In genomic region chr19:47882151-47882881, GRCm38 (mm10) we compare ENCODE assay signal across 9 mouse cellular contexts. TPM values are rescaled to one million over a fixed set of nuclear protein-coding genes. Genes with fewer than 3 reads are reported as not detected.
A peak's percentile ranks its signal among the peaks of the same experiment; 100 is the strongest.
DNase-seq lines count a peak whose midpoint lies in the region; ATAC-seq and TF ChIP-seq lines count a peak whose summit lies in the region.
"Had no signal": no experiment of that assay in that cellular context is flagged by ENCODE, and none has a peak within 500 bp of the region (broad histone marks: within the 10 kb centered on the region; RNA-seq: fewer than 3 reads in every experiment).

No protein-coding gene starts in this region.

- H3K9ac ChIP-seq in embryonic facial prominence, embryonic 12.5 days: no peak overlapping the region
- H3K9ac ChIP-seq in kidney, postnatal 0 days (ENCODE audit: low read depth, low read length): no peak overlapping the region
- H3K9ac ChIP-seq in liver, embryonic 12.5 days: no peak overlapping the region
- no peak overlapping the region for H3K9ac ChIP-seq in neural tube, embryonic 11.5 days (ENCODE audit: low read length)
- H3K9ac ChIP-seq in stomach, embryonic 15.5 days: no peak overlapping the region
- H3K9ac ChIP-seq: embryonic facial prominence, embryonic 13.5 days had no signal

- no peak overlapping the region for H3K27ac ChIP-seq in embryonic facial prominence, embryonic 12.5 days
- H3K27ac ChIP-seq in heart, embryonic 10.5 days: no peak overlapping the region
- H3K27ac ChIP-seq in kidney, postnatal 0 days: no peak overlapping the region
- H3K27ac ChIP-seq in liver, embryonic 12.5 days: no peak overlapping the region
- no peak overlapping the region for H3K27ac ChIP-seq in neural tube, embryonic 11.5 days (ENCODE audit: low read depth, low read length)
- no peak overlapping the region for H3K27ac ChIP-seq in stomach, embryonic 15.5 days
- H3K27ac ChIP-seq: embryonic facial prominence, embryonic 13.5 days had no signal

- ATAC-seq in embryonic facial prominence, embryonic 12.5 days (ENCODE audit: insufficient number of reproducible peaks, insufficient read depth, low FRiP score, low TSS enrichment): 0 out of 2 replicates have a peak, but pooled peaks have one; percentile 30
- ATAC-seq in kidney, postnatal 0 days (replicated peaks; ENCODE audit: low FRiP score, low read depth): 0 out of 2 replicates have a peak, but pooled peaks have one; percentile 33
- peak; percentile 49; the same call in 1 of the 2 replicates for ATAC-seq in liver, embryonic 12.5 days
- peak; percentile 70 for ATAC-seq in neural tube, embryonic 11.5 days (ENCODE audit: insufficient read depth, low FRiP score, low TSS enrichment)
- peak; percentile 59; the same call in 1 of the 2 replicates for ATAC-seq in stomach, embryonic 15.5 days (ENCODE audit: insufficient read depth, low FRiP score, low read depth)

- no peak overlapping the region for H3K4me2 ChIP-seq in embryonic facial prominence, embryonic 12.5 days (replicated peaks)
- H3K4me2 ChIP-seq in kidney, postnatal 0 days (ENCODE audit: low read length): no peak overlapping the region
- H3K4me2 ChIP-seq in liver, embryonic 12.5 days: no peak overlapping the region
- H3K4me2 ChIP-seq in neural tube, embryonic 11.5 days (ENCODE audit: low read depth): no peak overlapping the region
- H3K4me2 ChIP-seq in stomach, embryonic 15.5 days: no peak overlapping the region
- H3K4me2 ChIP-seq: embryonic facial prominence, embryonic 13.5 days had no signal

- no peaks in the 10 kb centered on the region for H3K36me3 ChIP-seq in embryonic facial prominence, embryonic 12.5 days
- H3K36me3 ChIP-seq in heart, embryonic 10.5 days: no peaks in the 10 kb centered on the region
- no peaks in the 10 kb centered on the region for H3K36me3 ChIP-seq in kidney, postnatal 0 days (ENCODE audit: insufficient read depth, low read length)
- no peaks in the 10 kb centered on the region for H3K36me3 ChIP-seq in liver, embryonic 12.5 days
- no peaks in the 10 kb centered on the region for H3K36me3 ChIP-seq in neural tube, embryonic 11.5 days (ENCODE audit: control insufficient read depth, insufficient read depth, low read length)
- no peaks in the 10 kb centered on the region for H3K36me3 ChIP-seq in stomach, embryonic 15.5 days
- H3K36me3 ChIP-seq: embryonic facial prominence, embryonic 13.5 days had no signal

- WGBS in embryonic facial prominence, embryonic 12.5 days: 29% methylated on average over 11 of the region's 11 CpGs
- 22% methylated on average over 11 of the region's 11 CpGs for WGBS in heart, embryonic 10.5 days
- WGBS in kidney, postnatal 0 days: 25% methylated on average over 11 of the region's 11 CpGs
- WGBS in liver, embryonic 12.5 days (ENCODE audit: insufficient replicate concordance): 18% methylated on average over 11 of the region's 11 CpGs
- 31% methylated on average over 11 of the region's 11 CpGs for WGBS in neural tube, embryonic 11.5 days
- WGBS in stomach, embryonic 15.5 days: 24% methylated on average over 11 of the region's 11 CpGs

- no peaks in the 10 kb centered on the region for H3K9me3 ChIP-seq in embryonic facial prominence, embryonic 12.5 days
- H3K9me3 ChIP-seq in heart, embryonic 10.5 days: no peaks in the 10 kb centered on the region
- H3K9me3 ChIP-seq in kidney, postnatal 0 days (replicated peaks; ENCODE audit: low read length): no peaks in the 10 kb centered on the region
- no peaks in the 10 kb centered on the region for H3K9me3 ChIP-seq in liver, embryonic 12.5 days (replicated peaks)
- no peaks in the 10 kb centered on the region for H3K9me3 ChIP-seq in neural tube, embryonic 11.5 days (ENCODE audit: control insufficient read depth, low read length)
- H3K9me3 ChIP-seq in stomach, embryonic 15.5 days: no peaks in the 10 kb centered on the region
- H3K9me3 ChIP-seq: embryonic facial prominence, embryonic 13.5 days had no signal

- no peak overlapping the region for H3K4me3 ChIP-seq in embryonic facial prominence, embryonic 12.5 days
- no peak overlapping the region for H3K4me3 ChIP-seq in heart, embryonic 10.5 days
- no peak overlapping the region for H3K4me3 ChIP-seq in kidney, postnatal 0 days (replicated peaks; ENCODE audit: low read depth, low read length)
- no peak overlapping the region for H3K4me3 ChIP-seq in liver, embryonic 12.5 days
- no peak overlapping the region for H3K4me3 ChIP-seq in neural tube, embryonic 11.5 days (ENCODE audit: low read depth, low read length)
- no peak overlapping the region for H3K4me3 ChIP-seq in stomach, embryonic 15.5 days (replicated peaks)
- H3K4me3 ChIP-seq: embryonic facial prominence, embryonic 13.5 days had no signal

- peak; percentile 100 for TF ChIP-seq CTCF in kidney, postnatal 0 days (IDR thresholded peaks at IDR 0.05; ENCODE audit: low read depth)

- peak; percentile 95 for DNase-seq in B cell, adult 2 months
- peak; percentile 81 to 90 for DNase-seq in adrenal gland, postnatal 36 days
- DNase-seq in heart, embryonic 10.5 days (ENCODE audit: low spot score): peak; percentile 90
- DNase-seq in kidney, postnatal 0 days (ENCODE audit: low spot score): peak; percentile 94
- peak; percentile 91 for DNase-seq in neural tube, embryonic 11.5 days (ENCODE audit: low spot score)

- peaks cover 5% of the 10 kb centered on the region; the same call in 1 of the 2 replicates for H3K4me1 ChIP-seq in embryonic facial prominence, embryonic 12.5 days
- H3K4me1 ChIP-seq in heart, embryonic 10.5 days: peaks cover 36% of the 10 kb centered on the region
- peaks cover 13% of the 10 kb centered on the region; the same call in 1 of the 2 replicates for H3K4me1 ChIP-seq in kidney, postnatal 0 days (replicated peaks; ENCODE audit: insufficient read depth, low read length)
- H3K4me1 ChIP-seq in liver, embryonic 12.5 days: peaks cover 14% of the 10 kb centered on the region; the same call in 1 of the 2 replicates
- H3K4me1 ChIP-seq in neural tube, embryonic 11.5 days (ENCODE audit: control insufficient read depth, insufficient read depth, low read length): no peaks in the 10 kb centered on the region; the same call in 1 of the 2 replicates
- H3K4me1 ChIP-seq in stomach, embryonic 15.5 days: peaks cover 3% of the 10 kb centered on the region; the same call in 1 of the 2 replicates

- H3K27me3 ChIP-seq in embryonic facial prominence, embryonic 12.5 days: no peaks in the 10 kb centered on the region
- peaks cover 7% of the 10 kb centered on the region; the same call in 1 of the 2 replicates for H3K27me3 ChIP-seq in heart, embryonic 10.5 days (ENCODE audit: insufficient read depth, poor library complexity, severe bottlenecking)
- H3K27me3 ChIP-seq in kidney, postnatal 0 days (ENCODE audit: insufficient read depth, low read length): no peaks in the 10 kb centered on the region
- H3K27me3 ChIP-seq in liver, embryonic 12.5 days (replicated peaks): peaks cover 3% of the 10 kb centered on the region; the same call in 1 of the 2 replicates
- no peaks in the 10 kb centered on the region for H3K27me3 ChIP-seq in neural tube, embryonic 11.5 days (ENCODE audit: control insufficient read depth, insufficient read depth, low read length)
- H3K27me3 ChIP-seq in stomach, embryonic 15.5 days (replicated peaks): no peaks in the 10 kb centered on the region
- H3K27me3 ChIP-seq: embryonic facial prominence, embryonic 13.5 days had no signal

RNA-seq across cellular contexts. Expression of gene Gsto2, which starts 17.0 kb away (rescaled TPM):
- total RNA-seq in adrenal gland, postnatal 36 days (2021): 1 to 10 TPM; 1.7 to 2.6 TPM
- polyA plus RNA-seq in embryonic facial prominence, embryonic 12.5 days (2016; fragmentation: Nextera tagmentation; extraction: Ambion mirVana): 1.6 and 2.2 TPM in 2 replicates
- polyA plus RNA-seq in heart, embryonic 10.5 days (2016; fragmentation: Nextera tagmentation; extraction: Ambion mirVana): 0.59 and 1.0 TPM in 2 replicates
- 1.7 and 1.9 TPM in 2 replicates for polyA plus RNA-seq in kidney, postnatal 0 days (2015; fragmentation: Nextera tagmentation; extraction: Ambion mirVana)
- 0.29 and 0.31 TPM in 2 replicates for polyA plus RNA-seq in liver, embryonic 12.5 days (2016; fragmentation: Nextera tagmentation; extraction: Ambion mirVana)
- polyA plus RNA-seq in neural tube, embryonic 11.5 days (2014; fragmentation: Nextera tagmentation; extraction: Ambion mirVana): 0.99 and 1.3 TPM in 2 replicates
- polyA plus RNA-seq in stomach, embryonic 15.5 days (2015; fragmentation: Nextera tagmentation; extraction: Ambion mirVana): 1.2 and 1.3 TPM in 2 replicates

RNA-seq across cellular contexts. Expression of gene Gsto1, which starts 27.5 kb away (rescaled TPM):
- total RNA-seq in adrenal gland, postnatal 36 days (2021): 100 to 1,000 TPM in 1 of 2 experiments, 10 to 100 TPM in 1; 92.1 to 145 TPM
- 156 and 158 TPM in 2 replicates for polyA plus RNA-seq in embryonic facial prominence, embryonic 12.5 days (2016; fragmentation: Nextera tagmentation; extraction: Ambion mirVana)
- 81.5 and 129 TPM in 2 replicates for polyA plus RNA-seq in heart, embryonic 10.5 days (2016; fragmentation: Nextera tagmentation; extraction: Ambion mirVana)
- 150 and 159 TPM in 2 replicates for polyA plus RNA-seq in kidney, postnatal 0 days (2015; fragmentation: Nextera tagmentation; extraction: Ambion mirVana)
- 119 and 123 TPM in 2 replicates for polyA plus RNA-seq in liver, embryonic 12.5 days (2016; fragmentation: Nextera tagmentation; extraction: Ambion mirVana)
- 130 and 136 TPM in 2 replicates for polyA plus RNA-seq in neural tube, embryonic 11.5 days (2014; fragmentation: Nextera tagmentation; extraction: Ambion mirVana)
- 745 and 1,161 TPM in 2 replicates for polyA plus RNA-seq in stomach, embryonic 15.5 days (2015; fragmentation: Nextera tagmentation; extraction: Ambion mirVana)

RNA-seq across cellular contexts. Expression of gene Cfap43, which starts 36.8 kb away (rescaled TPM):
- total RNA-seq in adrenal gland, postnatal 36 days (2021): not detected
- polyA plus RNA-seq in embryonic facial prominence, embryonic 12.5 days (2016; fragmentation: Nextera tagmentation; extraction: Ambion mirVana): 0.19 and 0.29 TPM in 2 replicates
- polyA plus RNA-seq in heart, embryonic 10.5 days (2016; fragmentation: Nextera tagmentation; extraction: Ambion mirVana): 0.06 and 0.11 TPM in 2 replicates
- polyA plus RNA-seq in kidney, postnatal 0 days (2015; fragmentation: Nextera tagmentation; extraction: Ambion mirVana): 0.06 and 0.16 TPM in 2 replicates
- 0.04 TPM in 1 of 2 replicates, not detected in the other for polyA plus RNA-seq in liver, embryonic 12.5 days (2016; fragmentation: Nextera tagmentation; extraction: Ambion mirVana)
- polyA plus RNA-seq in neural tube, embryonic 11.5 days (2014; fragmentation: Nextera tagmentation; extraction: Ambion mirVana): 0.09 and 0.19 TPM in 2 replicates
- polyA plus RNA-seq in stomach, embryonic 15.5 days (2015; fragmentation: Nextera tagmentation; extraction: Ambion mirVana): 0.39 and 0.62 TPM in 2 replicates

RNA-seq across cellular contexts. Expression of gene Itprip, which starts 36.8 kb away (rescaled TPM):
- total RNA-seq in adrenal gland, postnatal 36 days (2021): 10 to 100 TPM; 17.9 to 25.1 TPM
- polyA plus RNA-seq in embryonic facial prominence, embryonic 12.5 days (2016; fragmentation: Nextera tagmentation; extraction: Ambion mirVana): 18.5 and 20.0 TPM in 2 replicates
- polyA plus RNA-seq in heart, embryonic 10.5 days (2016; fragmentation: Nextera tagmentation; extraction: Ambion mirVana): 15.6 and 21.1 TPM in 2 replicates
- polyA plus RNA-seq in kidney, postnatal 0 days (2015; fragmentation: Nextera tagmentation; extraction: Ambion mirVana): 10.7 and 12.1 TPM in 2 replicates
- polyA plus RNA-seq in liver, embryonic 12.5 days (2016; fragmentation: Nextera tagmentation; extraction: Ambion mirVana): 5.3 and 5.9 TPM in 2 replicates
- polyA plus RNA-seq in neural tube, embryonic 11.5 days (2014; fragmentation: Nextera tagmentation; extraction: Ambion mirVana): 15.4 and 15.8 TPM in 2 replicates
- polyA plus RNA-seq in stomach, embryonic 15.5 days (2015; fragmentation: Nextera tagmentation; extraction: Ambion mirVana): 11.0 and 12.6 TPM in 2 replicates

RNA-seq across cellular contexts. Expression of gene Cfap58, which starts 55.2 kb away (rescaled TPM):
- under 1 TPM in 1 of 2 experiments, not detected in 1; 0.13 TPM for total RNA-seq in adrenal gland, postnatal 36 days (2021)
- 0.15 TPM in 1 of 2 replicates, not detected in the other for polyA plus RNA-seq in embryonic facial prominence, embryonic 12.5 days (2016; fragmentation: Nextera tagmentation; extraction: Ambion mirVana)
- polyA plus RNA-seq in heart, embryonic 10.5 days (2016; fragmentation: Nextera tagmentation; extraction: Ambion mirVana): 0.10 and 0.23 TPM in 2 replicates
- polyA plus RNA-seq in kidney, postnatal 0 days (2015; fragmentation: Nextera tagmentation; extraction: Ambion mirVana): 0.09 TPM in 1 of 2 replicates, not detected in the other
- polyA plus RNA-seq in liver, embryonic 12.5 days (2016; fragmentation: Nextera tagmentation; extraction: Ambion mirVana): not detected in 2 replicates
- 0.11 TPM in 2 replicates for polyA plus RNA-seq in neural tube, embryonic 11.5 days (2014; fragmentation: Nextera tagmentation; extraction: Ambion mirVana)
- not detected in 2 replicates for polyA plus RNA-seq in stomach, embryonic 15.5 days (2015; fragmentation: Nextera tagmentation; extraction: Ambion mirVana)
